Mouse (Mus musculus) thymus, adult 2 months (tissue): Measurements from ENCODE around the gene Thada.

Experiments used
- CTCF ChIP-seq: fragments of 200-500 bp; IDR thresholded peaks from 2 replicates; pipeline ENCODE4 v1.5.1; 2012; ENCODE audit warnings: mild to moderate bottlenecking, control low read depth, low read length, moderate library complexity, borderline replicate concordance; ENCODE audit not compliant: control insufficient read depth, poor library complexity, insufficient read depth; ENCODE audit errors: extremely low read depth
- POLR2A ChIP-seq: fragments of 200-500 bp; IDR thresholded peaks from 2 replicates; pipeline ENCODE4 v1.6.1; 2012; ENCODE audit warnings: mild to moderate bottlenecking, low read length, control low read depth, moderate library complexity; ENCODE audit not compliant: control insufficient read depth, poor library complexity, insufficient read depth; ENCODE audit errors: extremely low read depth

DNA sequence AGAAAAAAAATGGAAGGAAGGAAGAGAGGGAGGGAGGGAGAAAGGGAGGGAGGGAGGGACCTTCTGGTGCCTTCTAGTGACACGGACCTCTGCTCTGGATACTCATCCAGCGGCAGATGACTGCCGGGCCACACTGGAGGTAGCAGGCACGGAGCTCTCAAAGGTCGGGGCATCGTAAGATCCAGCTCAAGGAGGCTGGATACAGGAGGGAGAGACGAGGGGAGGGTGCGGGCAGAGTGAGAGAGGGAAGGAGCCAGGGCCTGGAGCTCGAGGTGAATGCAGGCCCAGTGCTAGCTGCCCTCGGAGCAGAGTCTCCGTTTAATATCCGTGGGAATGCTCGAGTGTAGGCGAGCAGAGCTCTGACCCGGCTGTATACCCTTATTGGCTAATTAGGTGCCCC lies 307.1 kb downstream of the Thada start:
- TF ChIP-seq CTCF: no peak
- no peak for TF ChIP-seq POLR2A
